Mouse (Mus musculus): ENCODE data around the gene Cdh13.

The Cdh13 gene

DNA sequence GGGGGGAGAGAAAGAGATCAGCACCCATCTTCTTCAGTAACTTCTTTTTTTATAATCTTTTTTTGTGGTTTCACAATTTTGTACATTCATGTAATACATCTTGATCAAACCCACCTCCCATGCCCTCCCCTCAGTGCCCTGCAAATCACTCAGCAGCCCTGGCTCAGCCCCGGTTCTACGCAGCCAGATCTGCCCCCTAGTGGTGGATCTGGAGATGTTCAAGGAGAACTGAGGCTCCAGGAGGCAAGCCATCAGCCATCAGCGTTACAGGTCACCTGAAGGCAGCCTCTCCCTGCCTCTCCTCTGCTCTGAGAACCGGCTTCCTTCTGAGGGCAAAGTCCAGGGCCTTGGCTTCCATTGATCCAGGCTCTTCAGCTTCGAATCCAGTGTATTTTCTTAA, 696.3 kb downstream of the Cdh13 start:
- DNase-seq = peak; percentile 41

DNA sequence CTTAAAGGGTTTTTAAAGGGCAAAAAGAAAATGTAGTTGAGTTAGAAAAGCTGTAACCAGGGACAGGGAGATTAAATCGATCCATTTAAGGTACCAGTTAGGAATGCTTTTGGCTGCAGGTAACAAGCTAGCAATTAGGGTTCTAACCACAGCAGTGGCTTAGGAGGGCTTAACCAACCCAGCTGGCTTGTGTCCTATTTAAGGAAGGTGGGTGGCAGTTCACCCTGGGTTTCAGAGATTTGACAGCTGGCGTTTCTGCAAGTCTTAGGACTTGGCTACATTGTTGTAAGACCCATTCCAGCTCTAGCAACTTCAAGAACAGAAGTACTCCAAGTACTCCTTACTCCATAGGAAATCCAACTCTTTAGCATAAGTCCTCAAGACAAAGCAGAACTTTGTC, 700.2 kb downstream of the Cdh13 start:
- DNase-seq = no peak

DNA sequence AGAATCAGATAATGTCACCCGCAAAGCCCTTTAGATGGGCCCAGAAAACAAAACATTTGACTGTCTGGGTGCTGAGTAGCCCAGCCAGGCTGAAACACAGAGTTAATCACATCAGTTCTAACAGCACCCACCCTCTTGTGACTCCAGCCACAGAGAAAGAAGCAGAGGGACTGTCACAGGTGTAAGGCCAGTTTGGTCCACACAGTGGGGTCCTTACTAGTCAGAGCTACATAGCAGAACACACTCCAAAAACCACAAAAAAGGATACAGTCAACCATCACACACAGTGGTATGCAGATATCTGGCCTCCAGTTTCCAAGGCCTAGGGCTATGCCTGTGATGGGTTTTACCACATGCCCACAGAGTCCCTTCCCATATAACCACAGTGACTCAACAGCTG, 703.3 kb downstream of the Cdh13 start:
- no peak for DNase-seq

DNA sequence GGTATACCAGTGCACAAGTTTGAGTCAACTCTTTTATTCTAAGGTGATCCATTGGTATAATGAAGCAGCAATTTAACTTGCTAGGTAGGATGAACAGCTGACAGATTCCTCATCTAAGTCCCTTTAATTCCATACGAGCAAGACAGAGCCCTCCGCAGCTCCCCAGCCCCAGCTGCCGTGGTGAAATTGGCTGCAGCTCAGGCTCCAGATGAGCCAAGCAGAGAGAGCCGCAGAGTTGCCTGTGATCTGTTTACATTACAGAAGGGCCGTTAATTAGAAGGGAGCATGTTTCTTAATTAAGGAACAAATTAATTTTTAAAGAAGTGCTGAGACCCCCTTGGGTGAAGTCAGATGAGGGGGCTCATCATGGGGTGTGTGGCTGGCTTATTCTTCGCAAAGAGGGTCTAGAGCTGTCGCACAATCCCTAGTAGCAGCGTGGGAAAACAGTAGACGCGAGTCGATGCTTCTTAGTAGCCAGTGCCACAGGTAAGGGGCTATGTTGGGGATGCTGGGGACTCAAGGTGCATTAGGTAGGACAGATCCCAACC, 712.2 kb downstream of the Cdh13 start:
- no peak for DNase-seq

DNA sequence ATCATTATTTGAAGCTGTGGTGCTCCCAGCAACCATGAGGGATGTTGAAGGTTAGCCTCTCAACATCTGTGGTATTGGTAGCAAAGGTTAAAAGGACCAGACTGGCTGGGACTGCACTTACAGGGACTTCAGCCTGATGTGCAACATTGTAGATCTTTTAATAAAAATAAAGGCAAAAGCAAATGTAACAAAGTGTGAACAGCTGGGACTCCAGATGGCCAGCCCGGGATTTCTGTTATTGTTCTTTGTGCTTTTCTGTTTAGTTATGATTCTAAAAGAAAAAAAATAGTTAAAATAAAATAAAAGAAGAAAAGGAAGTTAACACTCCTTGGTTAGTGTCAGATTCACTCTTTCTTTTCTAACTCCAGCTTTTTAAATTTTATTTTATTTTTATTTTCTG, 717.1 kb downstream of the Cdh13 start:
- DNase-seq = no peak

DNA sequence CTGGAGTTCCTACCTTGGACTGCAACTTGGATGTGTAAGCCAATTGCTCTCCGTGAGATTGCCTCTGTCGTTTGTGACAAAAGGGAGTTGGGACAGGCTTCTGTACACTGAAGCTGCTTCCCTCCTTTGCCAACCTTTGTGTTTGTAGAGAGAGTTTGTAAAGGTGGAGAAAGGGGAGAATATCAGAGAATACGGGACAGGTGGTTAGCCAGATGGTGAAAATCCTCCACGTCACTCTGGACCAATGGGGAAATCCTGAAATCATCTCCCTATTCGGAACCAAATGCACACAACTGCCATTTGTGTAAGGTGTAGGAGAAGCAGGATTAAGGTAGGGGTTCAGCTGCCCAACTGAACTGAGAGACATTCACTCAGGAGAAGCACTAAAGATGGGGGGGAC, 721.3 kb downstream of the Cdh13 start:
- peak; percentile 17 for DNase-seq

DNA sequence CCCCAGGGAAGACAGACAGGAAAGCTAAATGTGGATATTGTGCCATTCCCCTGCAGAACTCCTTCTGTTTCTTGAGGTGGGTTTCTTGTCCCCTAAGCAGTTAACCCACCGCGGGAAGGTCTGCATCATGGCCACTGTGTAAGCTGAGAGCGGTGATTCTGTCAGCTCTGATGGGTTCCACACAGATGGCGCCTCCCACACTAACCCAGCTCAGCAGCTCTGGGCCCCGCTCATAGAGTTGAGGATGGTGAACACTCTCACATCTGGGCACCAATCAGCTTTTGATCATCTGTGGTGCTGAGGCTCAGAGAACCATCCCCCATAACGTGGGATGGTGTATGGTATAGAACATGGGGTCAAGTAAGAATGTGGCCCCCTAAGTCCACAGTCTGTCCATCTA, 735.1 kb downstream of the Cdh13 start:
- no peak for DNase-seq

DNA sequence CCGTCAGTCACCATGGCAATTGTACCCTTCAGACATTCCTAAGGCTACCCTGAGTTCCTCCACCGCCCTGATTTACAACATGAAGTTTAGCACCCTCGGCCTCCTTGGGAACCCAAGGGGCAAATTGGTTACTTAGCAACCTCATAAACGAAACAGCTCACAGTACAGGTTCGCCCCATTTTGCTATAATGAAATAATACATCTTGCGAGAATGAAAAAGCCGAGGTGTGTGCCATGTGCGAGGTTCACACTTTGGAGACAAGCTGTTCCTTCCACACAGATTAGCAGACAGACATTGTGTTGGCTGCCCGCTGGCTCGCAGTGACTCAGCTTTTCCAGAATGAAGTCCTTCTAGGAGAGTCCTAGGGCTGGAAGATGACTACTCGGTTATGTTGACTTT, 737.2 kb downstream of the Cdh13 start:
- peak; percentile 16 for DNase-seq

DNA sequence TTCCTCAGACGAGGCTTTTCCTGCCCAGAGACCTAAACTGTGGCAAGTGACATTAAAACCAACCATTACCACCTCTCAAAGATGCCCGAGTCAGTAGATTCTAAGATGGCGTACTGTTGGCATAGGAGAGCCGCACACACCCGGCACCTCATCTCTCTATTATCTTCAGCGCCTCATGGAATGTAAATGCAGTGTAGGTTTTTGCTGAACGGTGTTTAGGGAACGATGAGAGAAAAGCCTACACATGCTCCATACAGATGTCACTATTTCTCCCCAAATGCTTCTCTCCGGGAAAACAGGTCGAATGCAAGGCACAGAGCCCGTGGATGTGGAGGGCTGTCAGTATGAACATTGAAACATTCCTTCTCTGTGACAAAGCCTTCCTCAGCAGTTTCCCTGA, 737.9 kb downstream of the Cdh13 start:
- no peak for DNase-seq

DNA sequence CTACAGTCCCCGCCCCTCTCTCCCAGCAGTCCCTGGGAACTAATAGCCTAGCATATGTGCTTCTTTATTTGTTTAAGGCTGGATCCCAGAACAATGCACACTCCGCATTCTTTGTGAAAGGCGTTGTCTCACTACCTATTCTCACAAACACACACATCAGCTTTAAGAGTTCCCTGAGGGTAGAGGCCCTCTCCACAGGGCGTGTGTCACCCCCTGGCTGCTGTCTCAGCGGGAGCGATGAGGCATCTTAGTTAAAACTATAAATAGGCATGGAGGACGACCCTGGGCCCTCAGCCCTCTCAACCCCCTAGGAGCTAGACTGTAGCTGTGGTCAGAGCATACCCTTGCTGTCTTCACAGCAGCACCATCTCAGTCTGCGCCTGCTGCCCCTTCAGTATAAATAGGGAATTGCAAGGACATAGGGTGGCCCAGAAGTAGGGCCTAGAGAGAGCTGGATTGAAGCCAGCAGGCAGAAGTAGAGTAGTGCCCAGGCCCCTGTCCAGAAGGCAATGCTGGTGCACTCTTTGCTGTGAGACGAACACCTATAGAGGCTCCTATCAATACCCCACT, 738.9 kb downstream of the Cdh13 start:
- DNase-seq = no peak

DNA sequence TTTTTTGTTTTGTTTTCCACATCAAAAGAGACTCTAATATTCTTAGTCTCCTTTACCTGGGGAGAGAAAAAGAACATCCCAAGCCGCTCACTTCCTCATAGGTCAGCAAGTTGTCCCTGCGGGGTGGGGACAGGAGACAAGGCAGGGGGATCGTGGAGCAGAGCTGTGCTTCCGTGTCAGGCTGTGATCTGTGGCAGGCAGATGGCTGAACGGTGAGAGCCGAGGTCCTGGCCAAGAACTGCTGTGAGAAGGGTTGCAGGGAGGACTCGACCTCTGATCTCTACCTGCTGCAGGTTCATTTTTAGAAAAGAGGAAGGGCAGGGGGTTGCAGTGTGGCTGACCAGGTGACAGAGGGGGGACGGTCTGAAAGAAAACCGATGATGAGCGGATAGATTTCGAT, 749.9 kb downstream of the Cdh13 start:
- DNase-seq = peak; percentile 80

DNA sequence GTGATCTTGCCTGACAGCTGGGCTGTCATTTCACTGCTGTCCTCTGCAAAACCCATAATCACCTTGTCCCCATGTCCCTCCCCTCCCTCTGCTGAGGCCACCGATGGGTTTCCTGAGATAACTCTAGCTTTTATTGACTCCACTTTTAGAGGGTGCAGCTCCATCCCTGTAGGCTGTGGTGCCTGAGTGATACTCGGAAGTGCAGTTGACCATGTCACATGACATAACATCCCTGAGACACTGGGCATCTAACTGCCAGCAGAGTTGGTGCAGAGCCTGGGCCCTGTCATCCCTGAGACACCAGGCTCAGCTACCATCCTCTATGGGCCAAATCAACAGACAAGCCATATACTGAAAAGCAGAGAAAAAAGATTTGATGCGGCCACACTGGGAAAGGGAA, 750.5 kb downstream of the Cdh13 start:
- DNase-seq = no peak

DNA sequence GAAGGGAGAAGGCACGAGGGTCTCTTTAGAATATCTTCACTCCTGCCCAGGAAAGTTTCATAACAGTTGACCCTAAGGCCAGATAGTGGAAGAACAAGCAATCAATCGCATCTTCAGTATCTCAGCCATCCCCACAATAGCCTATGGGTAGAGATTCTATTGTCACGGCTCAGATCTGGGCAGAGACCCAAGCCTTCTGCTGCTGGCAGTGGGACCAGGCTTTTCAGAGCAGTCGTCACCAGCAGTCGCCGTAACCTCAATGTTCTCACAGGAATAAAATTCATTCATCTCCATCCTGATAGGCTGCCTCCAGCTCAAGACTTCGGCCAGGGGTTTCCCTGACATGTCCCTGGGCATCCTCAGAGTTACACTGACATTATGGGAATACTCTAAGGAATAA, 751.6 kb downstream of the Cdh13 start:
- peak; percentile 88 for DNase-seq

DNA sequence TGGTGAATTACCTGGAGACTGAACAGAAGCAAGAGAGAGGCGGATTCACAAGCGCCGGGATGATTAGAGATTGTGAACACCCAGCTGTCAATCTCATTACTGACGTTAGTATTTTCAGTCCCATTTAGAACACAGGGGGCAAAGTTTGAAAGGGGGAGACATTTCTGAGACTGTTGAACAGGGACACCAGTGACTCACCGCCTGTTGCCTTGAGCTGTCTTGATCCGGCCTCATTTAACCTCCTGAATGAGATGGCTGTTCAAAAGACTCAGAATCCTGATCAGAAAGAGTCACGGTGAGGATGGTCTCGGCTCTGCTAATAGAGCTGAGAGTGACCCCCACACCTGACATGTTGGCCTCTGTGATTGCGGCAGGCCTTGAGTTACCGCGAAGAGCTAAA, 754.0 kb downstream of the Cdh13 start:
- DNase-seq = no peak

DNA sequence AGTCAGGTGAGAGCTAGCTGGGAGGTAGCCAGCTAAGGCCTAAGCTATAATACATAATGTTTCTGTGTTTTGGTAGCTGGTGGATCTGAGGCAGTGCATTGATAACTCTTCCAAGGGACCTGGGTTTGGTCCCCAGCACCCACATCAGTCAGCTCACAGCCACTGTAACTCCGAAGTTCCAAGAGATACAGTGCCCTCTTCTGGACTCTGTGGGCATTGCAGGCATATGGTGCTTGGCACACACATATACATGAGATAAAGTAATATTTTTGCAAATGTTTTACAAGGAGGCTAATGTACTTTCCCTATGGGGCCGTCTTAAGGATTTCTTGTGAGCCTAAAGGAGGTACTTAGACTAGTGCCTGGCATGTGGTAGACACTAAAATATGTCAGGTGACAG, 755.8 kb downstream of the Cdh13 start:
- DNase-seq = no peak

DNA sequence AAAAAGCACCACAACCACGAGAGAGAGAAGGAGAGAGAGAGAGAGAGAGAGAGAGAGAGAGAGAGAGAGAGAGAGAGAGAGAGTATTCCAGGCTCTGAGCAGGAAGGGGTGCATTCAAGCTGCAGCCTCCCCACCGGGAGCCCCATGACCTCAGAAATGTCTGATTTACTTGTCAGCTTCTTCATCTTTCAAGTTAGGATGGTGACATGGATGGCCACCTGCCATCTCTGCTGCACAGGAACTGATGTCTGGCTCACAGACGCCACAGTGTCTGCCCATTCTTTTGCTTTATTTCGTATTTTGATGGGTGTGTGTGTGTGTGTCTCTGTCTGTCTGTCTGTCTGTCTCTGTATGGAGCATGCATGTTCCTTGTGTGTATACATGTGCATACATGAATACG, 774.3 kb downstream of the Cdh13 start:
- DNase-seq = no peak

DNA sequence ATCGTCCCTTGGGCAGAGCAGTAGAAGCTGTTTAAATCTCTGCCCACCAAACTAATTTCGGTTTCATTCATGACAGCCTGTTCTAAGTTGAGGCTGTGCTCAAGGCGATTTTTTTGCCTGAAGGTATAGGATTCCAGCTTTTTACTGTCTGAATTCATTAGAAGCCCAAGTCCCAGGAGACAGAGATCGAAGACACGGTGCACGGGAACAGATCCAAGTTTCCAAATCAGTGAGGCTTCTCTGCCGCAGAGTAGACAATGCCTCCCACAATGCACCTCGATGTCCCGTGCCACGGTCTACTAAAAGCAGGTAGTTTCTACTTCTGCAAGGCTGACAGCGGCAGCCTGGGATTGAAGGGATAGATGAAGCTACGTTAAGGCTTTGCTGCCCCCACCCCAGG, 778.1 kb downstream of the Cdh13 start:
- DNase-seq = no peak

DNA sequence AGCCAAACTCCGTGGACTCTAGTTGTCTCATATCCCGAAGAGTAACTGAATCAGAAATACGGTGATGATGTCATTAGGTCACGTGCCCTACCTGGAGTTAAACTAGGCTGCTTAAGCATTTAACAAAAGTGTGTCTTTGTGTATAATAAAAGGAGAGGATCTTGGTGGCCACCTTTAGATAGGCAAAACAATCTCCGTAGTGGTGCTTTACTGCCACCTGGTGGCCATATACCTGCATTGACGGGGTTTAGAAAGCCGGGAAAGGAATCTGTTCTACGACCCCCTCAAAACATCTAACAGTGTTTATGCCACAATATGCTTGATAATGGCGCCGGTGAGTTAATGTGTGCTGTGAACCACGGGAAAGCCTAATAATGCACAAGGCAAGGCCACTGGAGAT, 781.0 kb downstream of the Cdh13 start:
- DNase-seq = peak; percentile 68

DNA sequence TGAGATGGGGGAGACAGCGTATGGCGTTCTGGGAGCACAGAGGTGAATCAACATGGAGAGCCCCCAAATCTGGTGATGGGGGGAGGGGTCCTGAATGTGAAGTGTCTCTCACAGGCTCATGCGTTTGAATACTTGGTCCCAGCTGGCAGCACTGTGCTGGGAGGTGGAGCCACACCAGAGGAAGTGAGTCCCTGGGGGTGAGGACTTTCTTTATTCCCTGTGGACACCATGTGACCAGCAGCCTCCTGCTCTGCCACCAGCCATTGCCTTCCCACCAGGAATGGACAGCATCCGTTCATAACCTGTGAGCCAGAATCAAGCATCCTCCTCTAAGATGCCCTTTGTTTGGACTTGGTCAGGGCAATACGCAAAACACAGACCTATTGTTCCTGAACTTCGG, 788.8 kb downstream of the Cdh13 start:
- no peak for DNase-seq

DNA sequence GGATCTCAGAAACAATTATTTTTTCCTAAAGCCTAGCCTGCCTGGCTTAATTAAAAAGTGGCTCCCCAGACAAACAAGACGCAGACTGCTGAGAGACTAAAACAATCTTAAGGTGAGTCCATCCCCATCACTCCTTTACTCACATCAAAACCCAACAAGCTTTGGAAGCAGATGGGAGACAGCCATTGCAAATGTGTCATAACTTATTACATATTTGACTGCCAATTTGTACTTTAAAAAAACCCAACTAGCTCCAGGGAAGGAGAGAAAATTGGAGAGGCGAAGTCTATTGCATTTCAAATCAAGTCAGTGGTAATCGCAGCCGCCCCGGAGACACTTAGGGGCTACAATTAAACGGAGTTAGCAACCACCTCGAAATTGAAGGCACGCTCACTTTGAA, 801.5 kb downstream of the Cdh13 start:
- no peak for DNase-seq

DNA sequence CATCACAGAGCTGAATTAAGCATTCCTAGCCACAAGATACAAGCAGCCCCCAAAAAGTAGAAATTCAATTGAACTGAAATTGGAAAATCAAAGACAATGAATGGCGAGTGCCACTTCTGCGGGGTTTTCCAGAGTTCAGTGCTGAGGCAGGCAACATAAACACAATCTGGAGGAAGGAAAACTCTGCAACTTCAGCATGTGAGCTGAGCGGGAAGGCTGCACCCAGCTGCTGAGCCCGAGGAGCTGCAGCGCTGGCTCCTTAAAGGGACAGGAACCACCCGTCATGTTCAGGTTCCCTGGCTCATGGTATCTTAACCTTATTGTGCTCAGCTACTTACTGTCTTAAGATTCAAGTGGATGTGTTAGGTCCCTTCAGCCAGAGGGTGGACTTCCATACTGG, 814.7 kb downstream of the Cdh13 start:
- no peak for DNase-seq

DNA sequence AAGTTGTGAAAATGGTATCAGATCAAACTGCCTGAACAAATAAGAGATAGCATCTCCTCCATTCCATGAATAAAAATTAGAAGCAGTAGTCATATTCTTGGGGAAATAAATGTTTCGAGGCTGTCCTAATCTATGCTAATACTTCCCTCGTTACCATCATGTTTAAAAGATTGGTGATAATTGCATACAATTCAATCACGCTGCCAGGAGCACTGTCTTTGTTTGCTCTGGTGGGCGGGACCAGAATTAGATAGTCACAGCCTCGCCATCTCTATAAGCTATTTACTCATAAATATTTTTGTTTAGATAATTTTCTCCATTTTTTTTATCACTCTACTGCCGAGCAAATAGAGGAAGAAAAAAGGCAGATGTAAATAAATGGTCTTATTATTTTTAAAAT, 819.3 kb downstream of the Cdh13 start:
- no peak for DNase-seq

DNA sequence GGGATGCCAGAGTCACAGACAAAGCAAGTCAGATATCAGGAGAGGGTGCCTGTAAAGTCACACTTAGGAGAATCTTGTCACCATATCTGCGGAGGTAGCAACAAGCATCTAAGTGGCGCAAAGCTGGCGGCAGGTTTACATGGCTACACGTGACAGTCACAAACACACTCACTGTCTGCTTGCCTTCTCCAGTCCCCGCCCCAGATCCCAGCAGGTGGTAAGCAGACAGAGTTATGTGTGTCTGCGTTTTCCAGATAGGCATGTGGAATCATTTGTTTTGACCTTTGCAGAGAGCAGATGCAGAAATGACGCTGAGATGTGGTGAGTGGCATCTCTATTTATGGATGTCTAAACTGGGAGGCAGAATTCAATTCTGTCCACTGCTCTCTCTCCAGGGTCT, 826.1 kb downstream of the Cdh13 start:
- DNase-seq = no peak

DNA sequence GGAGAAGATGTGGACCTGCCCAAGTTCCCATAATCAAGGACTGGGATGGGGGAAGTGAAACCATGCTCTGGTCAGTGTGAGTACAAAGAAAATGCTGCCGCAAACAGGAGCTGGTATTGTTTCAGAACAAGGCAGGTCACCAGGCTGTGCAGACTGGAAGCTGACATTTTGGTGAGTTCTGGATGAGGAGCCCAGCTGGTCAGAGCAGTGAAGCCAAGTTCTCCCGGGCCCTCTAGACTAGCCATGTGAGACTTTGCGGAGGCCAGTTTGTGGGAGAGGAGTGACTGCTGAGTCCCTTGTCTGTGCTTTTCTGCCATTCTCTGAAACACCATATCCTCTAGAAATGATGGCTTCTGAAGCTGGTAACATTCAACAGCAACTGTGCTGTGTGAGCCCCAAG, 829.3 kb downstream of the Cdh13 start:
- DNase-seq = peak; percentile 1

DNA sequence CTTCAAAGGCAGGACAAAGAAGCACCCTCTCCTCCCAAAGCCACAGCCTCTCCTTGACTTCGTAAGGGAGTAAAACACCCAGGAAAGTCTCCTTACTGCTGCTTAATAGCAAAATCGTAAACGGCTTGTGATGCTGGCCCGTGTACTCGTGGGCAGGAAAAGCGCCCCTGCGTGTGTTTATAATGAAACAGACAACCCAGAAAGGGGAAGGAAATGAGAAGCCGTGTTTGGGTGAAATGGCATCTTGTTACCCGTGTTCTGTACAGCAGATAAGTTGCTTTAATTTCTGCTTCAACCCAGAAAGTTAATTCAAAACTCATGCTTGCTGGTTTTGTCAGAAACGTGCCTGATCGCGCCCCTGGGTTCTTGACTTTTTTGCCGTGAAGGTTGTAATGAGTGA, 837.7 kb downstream of the Cdh13 start:
- no peak for DNase-seq

DNA sequence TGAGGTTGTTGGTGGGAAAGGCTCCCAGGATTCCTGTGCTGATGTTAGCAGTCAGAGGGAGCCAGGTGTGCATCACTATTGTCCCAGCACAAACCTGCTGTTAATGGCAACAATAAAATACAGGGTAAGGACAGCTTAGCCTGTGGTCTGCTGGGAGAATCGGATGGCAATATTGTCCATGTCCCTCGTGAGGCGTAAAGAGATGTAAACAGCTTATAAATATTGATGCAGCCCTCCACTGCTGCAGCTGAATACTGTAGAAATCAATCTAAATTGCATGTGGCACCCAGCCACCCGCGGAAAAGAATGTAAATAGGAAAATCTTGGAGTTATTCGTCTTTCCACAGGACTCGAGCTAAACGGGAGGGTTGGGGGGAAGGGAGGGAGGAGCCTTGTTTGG, 844.3 kb downstream of the Cdh13 start:
- DNase-seq = no peak
